Mouse (Mus musculus) erythroblast, embryonic 14.5 days (primary cell): ENCODE results near the gene Dnase1l3.

Experiments
- GATA1 ChIP-seq: IDR thresholded peaks from 2 replicates; pipeline ENCODE4 v1.6.1; 2012; ENCODE audit warnings: low read length, inconsistent platforms, mixed read lengths
- TAL1 ChIP-seq: IDR thresholded peaks from 3 replicates; pipeline ENCODE4 v1.6.1; 2012; ENCODE audit warnings: low read length, inconsistent platforms, mixed read lengths

GRCm38 (mm10) chr14:7944349-7945039 is 49.9 kb downstream of the Dnase1l3 start:
- TF ChIP-seq GATA1, result no peak
- TF ChIP-seq TAL1, result no peak
